Mouse (Mus musculus) thymus, postnatal 14 days (tissue): ENCODE data around the gene Zik1.

Experiments used
- DNase-seq: peaks from one replicate; pipeline ENCODE4 v3.0.0; 2021

The Zik1 gene

DNA sequence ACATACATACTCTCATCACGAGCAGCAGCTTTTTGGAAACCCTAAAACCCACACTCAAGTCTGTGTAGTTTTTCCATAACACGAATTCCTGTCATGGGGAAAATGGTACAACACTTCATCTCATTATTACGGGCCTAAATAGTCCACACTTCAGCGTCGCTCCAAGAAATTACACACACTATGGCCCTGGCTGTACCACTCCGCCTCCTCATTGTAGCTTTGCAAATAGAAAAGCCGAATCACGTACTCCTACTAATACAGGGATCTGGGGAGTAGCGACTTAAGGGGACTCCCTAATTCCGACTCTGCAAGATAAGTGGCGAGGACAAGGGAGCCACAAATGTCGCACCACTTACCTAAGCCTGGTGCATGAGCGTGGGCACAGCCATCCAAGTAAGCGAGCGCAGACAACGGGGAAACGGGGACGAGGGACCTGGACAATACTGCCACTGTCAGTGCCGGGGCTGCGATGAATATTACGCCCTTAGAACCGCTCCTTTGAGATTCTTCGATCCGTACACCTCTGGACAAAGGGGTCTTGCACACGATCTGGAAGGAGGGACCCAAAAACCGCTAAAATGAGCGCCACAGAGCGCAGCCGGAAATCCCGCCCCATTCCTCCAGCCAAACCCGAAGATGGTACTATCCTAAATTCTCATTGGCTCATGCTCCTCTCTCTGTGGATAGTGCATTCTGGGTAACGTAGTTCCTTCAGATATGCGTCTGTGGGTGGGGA is at the start of gene Zik1:
Gene Zik1, minus strand, starts transcription at position 609 of the 736 bp plus-strand sequence.
- peak; percentile 71 for DNase-seq

DNA sequence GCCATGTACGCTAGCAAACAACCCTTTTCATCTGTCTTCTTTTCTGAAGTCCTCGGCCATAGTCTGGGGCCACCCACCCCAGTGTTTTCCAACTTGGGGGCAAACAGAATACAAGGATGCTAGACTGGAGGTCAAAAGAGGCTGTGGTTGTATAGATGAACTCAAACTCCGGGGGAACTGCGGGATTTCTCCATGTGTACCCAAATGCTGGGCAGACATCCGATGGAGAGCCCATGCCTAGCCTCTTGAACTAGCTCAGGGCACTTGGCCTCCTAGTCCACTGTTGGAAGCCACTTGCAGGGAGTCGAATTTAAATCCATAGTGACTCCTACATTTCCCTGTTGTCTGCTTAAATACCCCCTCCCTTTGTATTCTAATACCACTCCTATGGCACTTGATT is 384 bp upstream of the Zik1 start:
- DNase-seq, result no peak

DNA sequence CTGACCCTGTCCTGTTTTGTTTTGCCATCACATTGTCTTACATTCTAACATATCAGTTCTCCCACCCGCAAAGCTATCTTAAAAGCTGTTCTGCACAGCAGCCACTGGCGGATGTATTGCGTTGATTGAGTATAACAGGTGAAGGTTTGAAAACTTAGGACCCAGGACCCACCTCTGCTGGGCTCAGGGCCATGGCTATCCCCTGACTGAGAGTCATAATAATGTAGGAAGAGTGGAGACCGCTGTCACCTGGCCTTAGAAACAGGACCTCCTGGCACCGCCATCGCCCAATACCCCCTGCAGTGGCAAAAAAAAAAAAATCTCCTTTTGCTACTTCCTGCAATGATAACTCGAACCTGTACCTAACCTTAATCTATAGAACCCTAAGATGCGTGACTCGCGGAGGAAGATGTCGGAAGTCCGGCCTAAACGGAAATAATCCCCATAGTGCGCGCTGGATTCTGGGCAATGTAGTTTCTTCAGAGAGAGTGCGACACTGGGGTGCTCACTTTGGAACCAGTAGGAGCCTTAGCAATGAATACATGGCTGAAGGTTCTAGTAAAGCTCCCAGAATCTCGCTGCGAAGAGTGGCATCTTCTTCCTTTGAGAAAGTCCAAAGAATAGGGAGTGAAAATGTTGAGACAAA is 14.5 kb downstream of the Zik1 start:
- no peak for DNase-seq

DNA sequence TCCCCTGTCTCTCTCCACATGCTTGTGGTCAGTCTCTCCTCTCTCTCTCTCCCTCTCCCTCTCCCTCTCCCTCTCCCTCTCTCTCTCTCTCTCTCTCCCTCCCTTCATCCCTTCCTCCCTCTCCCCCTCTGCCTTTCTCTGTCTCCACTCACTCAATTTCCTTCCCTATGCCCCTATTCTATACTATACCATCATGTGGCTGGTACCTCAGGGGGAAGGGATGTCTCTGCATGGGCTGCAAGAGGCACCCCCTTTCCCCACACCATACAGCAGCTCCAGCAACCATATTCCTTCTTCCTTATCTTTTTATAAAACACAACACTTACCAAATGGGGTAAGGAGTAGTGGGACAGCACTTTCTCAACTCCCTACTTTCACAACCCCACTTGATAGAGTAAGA is 15.4 kb downstream of the Zik1 start:
- no peak for DNase-seq

DNA sequence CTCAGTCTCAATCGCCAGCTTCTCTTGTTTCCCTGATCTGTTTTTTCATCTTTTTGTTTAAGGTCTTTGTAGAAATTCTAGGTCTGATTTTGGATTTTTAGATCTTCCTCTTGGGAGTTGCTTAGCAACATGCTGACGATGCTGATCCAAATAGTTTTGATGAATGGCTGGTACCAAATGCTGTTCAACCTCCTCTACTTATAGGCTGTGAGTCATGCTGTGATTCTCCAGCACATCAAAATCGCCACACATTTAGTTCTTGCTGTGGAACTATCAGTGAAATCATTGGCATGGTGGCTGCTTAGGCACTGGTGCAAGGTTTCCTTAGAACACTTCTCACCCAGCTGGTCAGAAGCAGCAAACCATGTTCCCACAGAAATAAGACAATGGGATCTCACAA is 37.0 kb downstream of the Zik1 start:
- no peak for DNase-seq

DNA sequence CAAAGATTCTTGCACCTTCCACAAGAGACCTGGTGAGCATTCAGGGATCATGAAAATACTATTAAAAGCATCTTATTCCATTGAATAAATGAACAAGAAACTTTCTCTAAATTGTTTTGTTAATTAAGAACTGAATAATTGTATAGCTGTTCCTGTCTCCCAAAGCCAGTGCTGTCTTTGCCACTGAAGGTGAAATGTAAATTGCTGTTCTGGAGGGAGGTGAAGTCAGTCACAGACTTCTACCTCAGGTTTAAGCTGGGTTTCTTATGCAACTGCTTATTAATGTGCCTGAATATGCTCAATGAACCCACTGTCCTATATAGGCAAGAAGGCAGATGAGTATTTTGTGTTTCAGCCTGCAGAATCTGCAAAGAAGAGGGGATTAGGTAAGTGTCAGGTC is 52.2 kb downstream of the Zik1 start, which contains the start of gene Vmn1r67:
Gene Vmn1r67, plus strand, starts transcription at position 301 of the 400 bp plus-strand sequence.
- no peak for DNase-seq
